Mouse (Mus musculus): ENCODE measurements around the gene Zfp213. TPM values are rescaled to one million over a fixed set of nuclear protein-coding genes. Genes with fewer than 3 reads are reported as not detected.
A peak's percentile ranks its signal among the peaks of the same experiment; 100 is the strongest.
"Not testable (repeated sequence)": the region's sequence is repeated elsewhere in the genome, so short reads cannot be mapped to it uniquely, and the experiment has no call there.

The Zfp213 gene
- 10 to 100 TPM; 10.3 to 12.1 TPM for total RNA-seq (2021)
- long read RNA-seq, experiment 1, transcript Zfp213-201 (6 exons, 2,686 nt), result major isoform, 27 of 42 reads
- long read RNA-seq, experiment 1, partial matches to known transcripts, result 4 of 42 reads
- long read RNA-seq, experiment 1, other reads (novel, unspliced or antisense), result 11 of 42 reads
- long read RNA-seq, experiment 2, transcript Zfp213-201 (6 exons, 2,686 nt), result major isoform, 6 of 8 reads
- long read RNA-seq, experiment 2, partial matches to known transcripts, result 0 of 8 reads
- long read RNA-seq, experiment 2, other reads (novel, unspliced or antisense), result 2 of 8 reads

GRCm38 (mm10) chr17:23563595-23564367 lies at the start of gene Zfp213:
Gene Zfp213 (minus strand): TSS chr17:23564238.
- peak; percentile 98 to 99 for DNase-seq

GRCm38 (mm10) chr17:23610361-23610800 lies 46.3 kb upstream of the Zfp213 start:
- peak; percentile 54 to 70 for DNase-seq

GRCm38 (mm10) chr17:23609612-23610011 lies 45.6 kb upstream of the Zfp213 start:
- DNase-seq, result no peak

GRCm38 (mm10) chr17:23605220-23605619 lies 41.2 kb upstream of the Zfp213 start:
- no peak for DNase-seq

- no peak for DNase-seq
Observed at GRCm38 (mm10) chr17:23604394-23604793, 40.4 kb upstream of the Zfp213 start.

GRCm38 (mm10) chr17:23603542-23603941 lies 39.5 kb upstream of the Zfp213 start:
- DNase-seq, result peak; percentile 31 to 55

- DNase-seq, result no peak
Observed at GRCm38 (mm10) chr17:23603077-23603476, 39.0 kb upstream of the Zfp213 start.

- DNase-seq, result no peak
Observed at GRCm38 (mm10) chr17:23601836-23602585, 38.0 kb upstream of the Zfp213 start.

GRCm38 (mm10) chr17:23600641-23601622 lies 36.9 kb upstream of the Zfp213 start, which contains the start of gene Zscan10:
Gene Zscan10 (plus strand): TSS chr17:23600856.
- DNase-seq, result no peak

GRCm38 (mm10) chr17:23599605-23600063 lies 35.6 kb upstream of the Zfp213 start:
- DNase-seq, result no peak

- DNase-seq, result peak; percentile 90 to 91
Observed at GRCm38 (mm10) chr17:23598582-23599552, 34.8 kb upstream of the Zfp213 start, which contains the start of gene Zfp13. Gene Zfp13 (minus strand): TSS chr17:23599487.

GRCm38 (mm10) chr17:23595139-23595538 lies 31.1 kb upstream of the Zfp213 start:
- not testable (repeated sequence) for DNase-seq

GRCm38 (mm10) chr17:23592926-23593300 lies 28.9 kb upstream of the Zfp213 start:
- DNase-seq, result no peak

GRCm38 (mm10) chr17:23592208-23592925 lies 28.3 kb upstream of the Zfp213 start:
- DNase-seq, result peak; percentile 97

GRCm38 (mm10) chr17:23587253-23587652 lies 23.2 kb upstream of the Zfp213 start:
- DNase-seq, result no peak

GRCm38 (mm10) chr17:23585721-23586491 lies 21.9 kb upstream of the Zfp213 start:
- peak; percentile 44 to 62 for DNase-seq

- DNase-seq, result peak; percentile 56 to 57
Observed at GRCm38 (mm10) chr17:23584786-23585185, 20.7 kb upstream of the Zfp213 start.

GRCm38 (mm10) chr17:23575951-23576552 lies 12.0 kb upstream of the Zfp213 start:
- no peak for DNase-seq
